Mouse (Mus musculus): Measurements from ENCODE around the gene Naxe. TPM values are rescaled to one million over a fixed set of nuclear protein-coding genes. Genes with fewer than 3 reads are reported as not detected.

The Naxe gene
- total RNA-seq (2014; rRNA removed) (85.2 and 123 TPM in 2 replicates), polyA plus RNA-seq (2015; fragmentation: Nextera tagmentation; extraction: Ambion mirVana) (166 and 176 TPM in 2 replicates)

DNA sequence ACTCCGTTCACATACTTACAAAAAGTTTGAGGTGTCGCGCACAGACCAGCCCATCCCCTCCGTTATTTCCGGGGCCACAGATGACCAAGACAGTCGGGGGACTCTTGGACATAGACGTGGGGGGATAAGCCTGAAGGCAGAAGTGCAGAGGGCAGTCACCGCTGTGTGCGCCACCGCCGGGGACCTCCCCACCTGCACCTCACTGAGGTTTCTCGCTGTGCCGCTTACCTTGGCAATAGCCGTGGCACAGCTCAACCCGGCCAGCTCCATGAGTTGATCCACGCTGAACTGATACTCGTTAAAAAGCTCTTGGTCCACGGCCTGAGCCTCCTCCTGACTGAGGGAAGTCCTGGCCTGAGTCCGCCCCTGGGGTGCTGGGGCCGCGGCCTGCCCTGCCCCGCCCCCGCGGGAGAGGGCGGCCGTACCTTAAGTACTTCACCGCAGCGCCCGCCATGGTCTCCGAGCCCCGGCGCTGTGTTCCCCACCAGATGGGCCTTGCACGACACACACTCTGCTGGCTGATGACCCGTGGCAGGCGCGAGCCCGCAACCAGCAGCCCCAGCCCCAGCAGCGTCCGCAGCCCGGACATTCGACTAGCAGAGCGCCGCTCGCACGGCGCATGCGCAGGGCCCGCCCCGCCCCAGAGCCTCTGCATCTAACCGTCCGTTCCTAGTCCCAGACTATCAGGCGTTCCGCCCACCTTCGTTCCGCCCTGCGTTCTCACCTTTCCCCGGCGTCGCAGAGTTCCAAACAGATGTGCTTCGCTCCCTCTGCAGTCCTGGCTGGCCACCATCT is at the start of gene Naxe:
Naxe (minus strand) TSS at position 594 of the 795 bp plus-strand sequence.
- no peak for TF ChIP-seq CTCF (IDR thresholded peaks at IDR 0.05)
- Histone ChIP-seq H3K27ac (ENCODE audit: low read depth, low read length) (peak within 1 kb of the TSS; percentile 67), H3K4me2 (ENCODE audit: low read depth, low read length, poor library complexity, severe bottlenecking) (peak within 1 kb of the TSS; percentile 85)

DNA sequence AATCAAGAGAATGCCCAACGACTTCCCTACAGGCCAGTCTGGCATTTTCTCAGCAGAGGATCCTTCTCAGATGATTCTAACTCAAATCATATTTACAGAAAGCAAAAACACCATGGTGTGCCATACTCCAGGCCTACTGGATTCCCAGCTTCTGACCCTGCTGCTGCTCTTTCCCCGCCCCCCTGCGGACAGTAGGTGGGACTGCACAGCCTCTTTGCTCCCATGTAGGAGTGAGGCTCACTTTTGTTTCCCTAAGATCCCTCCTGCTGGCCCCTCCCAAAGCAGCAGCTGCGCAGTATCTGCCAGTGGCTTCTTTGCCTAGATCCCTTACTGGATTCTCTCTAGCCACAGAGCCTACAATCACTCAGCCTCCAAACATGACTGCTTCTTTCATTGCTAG is 47.8 kb upstream of the Naxe start:
- H3K4me2 ChIP-seq (ENCODE audit: low read depth, low read length, poor library complexity, severe bottlenecking) = no peak overlapping the region
- 82% methylated on average over 4 of the region's 4 CpGs for WGBS
- no peaks in the 10 kb centered on the region for H3K36me3 ChIP-seq (ENCODE audit: insufficient read depth, low read length)
- H3K9ac ChIP-seq (replicated peaks; ENCODE audit: low read length, poor library complexity, severe bottlenecking) = no peak overlapping the region
- H3K4me3 ChIP-seq (ENCODE audit: low read depth, low read length) = no peak overlapping the region
- H3K27ac ChIP-seq (ENCODE audit: low read depth, low read length) = no peak overlapping the region
- no peaks in the 10 kb centered on the region for H3K9me3 ChIP-seq (ENCODE audit: low read length)
- DNase-seq (ENCODE audit: low spot score) (no peak), ATAC-seq (ENCODE audit: low FRiP score) (no peak)
- TF ChIP-seq CTCF (IDR thresholded peaks at IDR 0.05) = no peak
- H3K4me1 ChIP-seq (ENCODE audit: insufficient read depth, low read length) = no peaks in the 10 kb centered on the region
- H3K27me3 ChIP-seq (ENCODE audit: insufficient read depth, low read length) = no peaks in the 10 kb centered on the region

More for the DNA sequence above, at the start of gene Naxe:
- ATAC-seq (ENCODE audit: low FRiP score) (peak; percentile 91), DNase-seq (ENCODE audit: low spot score) (peak; percentile 94)
- H3K36me3 ChIP-seq (ENCODE audit: insufficient read depth, low read length) = peaks cover 16% of the 10 kb centered on the region
- no peaks in the 10 kb centered on the region for H3K9me3 ChIP-seq (ENCODE audit: low read length)
- WGBS = under 1% methylated on average over 59 of the region's 60 CpGs
- peak within 1 kb of the TSS; percentile 96 for H3K4me3 ChIP-seq (ENCODE audit: low read depth, low read length)
- peak within 1 kb of the TSS; percentile 86 for H3K9ac ChIP-seq (replicated peaks; ENCODE audit: low read length, poor library complexity, severe bottlenecking)
- no peaks in the 10 kb centered on the region for H3K27me3 ChIP-seq (ENCODE audit: insufficient read depth, low read length)
- peaks cover 7% of the 10 kb centered on the region; the same call in 1 of the 2 replicates for H3K4me1 ChIP-seq (ENCODE audit: insufficient read depth, low read length)

DNA sequence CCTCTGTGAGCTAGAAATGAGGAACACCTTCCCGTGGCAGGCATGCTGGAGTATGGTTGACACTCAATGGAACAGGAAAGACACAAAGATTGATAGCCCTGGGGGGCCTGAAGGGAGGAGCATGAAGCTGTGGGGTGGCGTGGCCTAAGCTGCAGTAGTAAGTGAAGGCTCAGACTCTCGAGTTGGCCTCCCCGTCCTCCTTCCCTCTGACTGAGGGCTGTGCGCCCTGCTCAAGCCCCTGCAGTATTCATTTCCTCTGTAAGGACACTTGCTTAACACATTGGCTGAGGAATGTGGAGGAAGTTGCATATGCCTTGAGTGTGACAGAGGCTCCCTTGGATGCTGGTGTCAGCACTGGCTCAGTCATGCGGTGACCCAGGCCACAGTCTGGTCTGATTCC is 44.3 kb upstream of the Naxe start:
- Histone ChIP-seq H3K9me3 (ENCODE audit: low read length) (no peaks in the 10 kb centered on the region), H3K4me1 (ENCODE audit: insufficient read depth, low read length) (no peaks in the 10 kb centered on the region), H3K9ac (replicated peaks; ENCODE audit: low read length, poor library complexity, severe bottlenecking) (no peak overlapping the region), H3K36me3 (ENCODE audit: insufficient read depth, low read length) (no peaks in the 10 kb centered on the region), H3K27me3 (ENCODE audit: insufficient read depth, low read length) (no peaks in the 10 kb centered on the region), H3K4me2 (ENCODE audit: low read depth, low read length, poor library complexity, severe bottlenecking) (no peak overlapping the region), H3K27ac (ENCODE audit: low read depth, low read length) (no peak overlapping the region), H3K4me3 (ENCODE audit: low read depth, low read length) (no peak overlapping the region)
- ATAC-seq (ENCODE audit: low FRiP score) (no peak), DNase-seq (ENCODE audit: low spot score) (no peak)
- 87% methylated on average over 6 of the region's 6 CpGs for WGBS
- TF ChIP-seq CTCF (IDR thresholded peaks at IDR 0.05) = no peak

DNA sequence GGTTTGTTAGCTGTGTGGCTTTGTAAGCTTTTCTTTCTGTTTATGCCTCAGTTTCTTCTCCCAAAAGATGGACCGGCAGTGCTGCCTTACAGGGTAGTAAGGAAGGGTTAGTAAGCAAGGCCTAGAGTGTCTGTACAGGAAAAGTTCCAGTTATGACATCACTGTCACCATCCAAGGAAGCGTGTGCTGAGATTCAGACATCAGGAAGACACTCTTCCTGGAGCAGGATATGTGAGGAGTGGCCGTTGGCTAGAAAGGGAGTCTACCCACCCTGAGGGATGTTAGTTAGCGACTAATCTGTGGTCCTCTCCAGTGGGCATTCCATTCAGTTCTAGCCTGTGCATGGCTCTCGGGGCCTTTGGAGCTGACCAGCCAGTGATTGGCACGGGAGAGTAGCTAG is 43.9 kb upstream of the Naxe start:
- Histone ChIP-seq H3K27ac (ENCODE audit: low read depth, low read length) (no peak overlapping the region), H3K4me1 (ENCODE audit: insufficient read depth, low read length) (no peaks in the 10 kb centered on the region), H3K9ac (replicated peaks; ENCODE audit: low read length, poor library complexity, severe bottlenecking) (no peak overlapping the region), H3K9me3 (ENCODE audit: low read length) (no peaks in the 10 kb centered on the region), H3K27me3 (ENCODE audit: insufficient read depth, low read length) (no peaks in the 10 kb centered on the region), H3K4me2 (ENCODE audit: low read depth, low read length, poor library complexity, severe bottlenecking) (no peak overlapping the region), H3K4me3 (ENCODE audit: low read depth, low read length) (no peak overlapping the region), H3K36me3 (ENCODE audit: insufficient read depth, low read length) (no peaks in the 10 kb centered on the region)
- WGBS = 89% methylated on average over 6 of the region's 6 CpGs
- ATAC-seq (ENCODE audit: low FRiP score) (no peak), DNase-seq (ENCODE audit: low spot score) (no peak)
- TF ChIP-seq CTCF (IDR thresholded peaks at IDR 0.05) = no peak

DNA sequence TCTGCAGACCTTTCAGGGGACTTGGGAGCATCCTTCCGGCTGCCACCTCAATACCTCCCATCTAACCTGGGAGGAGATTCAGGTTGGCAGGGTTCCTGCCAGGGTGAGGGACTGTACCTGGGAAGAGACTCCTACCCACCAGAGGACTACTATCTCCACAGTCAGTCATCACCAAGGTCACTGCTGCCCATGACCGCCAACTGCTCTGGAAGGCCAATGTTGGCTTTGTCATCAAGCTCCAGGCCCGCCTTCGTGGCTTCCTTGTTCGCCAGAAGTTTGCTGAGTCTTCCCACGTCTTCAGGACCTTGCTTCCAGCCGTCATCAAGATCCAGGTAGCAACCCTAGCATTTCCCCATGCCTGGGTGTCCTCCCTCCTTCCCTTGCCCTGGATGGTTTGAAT is 43.4 kb upstream of the Naxe start:
- Histone ChIP-seq H3K4me1 (ENCODE audit: insufficient read depth, low read length) (no peaks in the 10 kb centered on the region), H3K9me3 (ENCODE audit: low read length) (no peaks in the 10 kb centered on the region), H3K9ac (replicated peaks; ENCODE audit: low read length, poor library complexity, severe bottlenecking) (no peak overlapping the region), H3K36me3 (ENCODE audit: insufficient read depth, low read length) (no peaks in the 10 kb centered on the region), H3K27ac (ENCODE audit: low read depth, low read length) (no peak overlapping the region), H3K27me3 (ENCODE audit: insufficient read depth, low read length) (no peaks in the 10 kb centered on the region), H3K4me2 (ENCODE audit: low read depth, low read length, poor library complexity, severe bottlenecking) (no peak overlapping the region), H3K4me3 (ENCODE audit: low read depth, low read length) (no peak overlapping the region)
- 95% methylated on average over 7 of the region's 7 CpGs for WGBS
- no peak for DNase-seq (ENCODE audit: low spot score)
- ATAC-seq (ENCODE audit: low FRiP score) = no peak
- TF ChIP-seq CTCF (IDR thresholded peaks at IDR 0.05) = no peak

DNA sequence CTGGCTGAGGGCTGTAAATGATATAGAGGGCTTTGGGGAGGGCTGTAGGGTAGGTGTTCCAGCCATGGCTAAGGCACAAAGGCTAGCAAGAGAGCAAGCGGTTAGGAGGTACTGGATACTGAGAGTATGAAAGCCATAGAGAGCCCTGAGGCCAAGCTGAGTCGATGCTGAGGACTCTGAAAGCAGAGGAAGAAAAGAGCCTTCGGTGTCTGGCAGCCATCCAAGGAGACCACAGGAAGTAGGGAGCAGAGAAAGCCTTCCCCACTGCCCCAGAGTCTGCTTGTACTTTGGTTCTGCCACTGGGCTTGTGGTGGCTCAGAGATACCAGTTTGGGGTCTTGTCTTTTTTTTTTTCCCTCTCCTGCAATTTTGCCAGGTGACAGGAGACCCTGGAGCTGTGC is 42.0 kb upstream of the Naxe start:
- WGBS = 63% methylated on average over 3 of the region's 3 CpGs
- no peak for ATAC-seq (ENCODE audit: low FRiP score)
- no peak for TF ChIP-seq CTCF (IDR thresholded peaks at IDR 0.05)
- no peak overlapping the region for H3K4me3 ChIP-seq (ENCODE audit: low read depth, low read length)
- H3K9me3 ChIP-seq (ENCODE audit: low read length) = no peaks in the 10 kb centered on the region
- no peaks in the 10 kb centered on the region for H3K36me3 ChIP-seq (ENCODE audit: insufficient read depth, low read length)
- H3K27ac ChIP-seq (ENCODE audit: low read depth, low read length) = no peak overlapping the region
- H3K9ac ChIP-seq (replicated peaks; ENCODE audit: low read length, poor library complexity, severe bottlenecking) = no peak overlapping the region
- H3K4me2 ChIP-seq (ENCODE audit: low read depth, low read length, poor library complexity, severe bottlenecking) = no peak overlapping the region
- DNase-seq (ENCODE audit: low spot score) = peak; percentile 15
- H3K4me1 ChIP-seq (ENCODE audit: insufficient read depth, low read length) = no peaks in the 10 kb centered on the region
- H3K27me3 ChIP-seq (ENCODE audit: insufficient read depth, low read length) = no peaks in the 10 kb centered on the region
